Mouse (Mus musculus) ovary, postnatal 14 days (tissue): ENCODE measurements around the gene Fam102a.

ENCODE experiments used
- DNase-seq: peaks from one replicate; pipeline ENCODE4 v3.0.0; 2022; ENCODE audit warnings: low spot score

Gene Fam102a

GRCm38 (mm10) chr2:32546951-32547350 is 11.8 kb downstream of the Fam102a start:
- DNase-seq, result no peak

GRCm38 (mm10) chr2:32547380-32547779 is 12.2 kb downstream of the Fam102a start:
- no peak for DNase-seq

- DNase-seq, result no peak
Measured at GRCm38 (mm10) chr2:32547964-32548739, 13.0 kb downstream of the Fam102a start.

- DNase-seq, result no peak
Measured at GRCm38 (mm10) chr2:32549171-32549570, 14.0 kb downstream of the Fam102a start.

GRCm38 (mm10) chr2:32549764-32550163 is 14.6 kb downstream of the Fam102a start:
- peak; percentile 58 for DNase-seq

GRCm38 (mm10) chr2:32551236-32551635 is 16.1 kb downstream of the Fam102a start:
- DNase-seq, result no peak

- no peak for DNase-seq
Measured at GRCm38 (mm10) chr2:32553592-32554148, 18.5 kb downstream of the Fam102a start.

- no peak for DNase-seq
Measured at GRCm38 (mm10) chr2:32555484-32555883, 20.4 kb downstream of the Fam102a start.

- no peak for DNase-seq
Measured at GRCm38 (mm10) chr2:32556019-32556418, 20.9 kb downstream of the Fam102a start.

- DNase-seq, result no peak
Measured at GRCm38 (mm10) chr2:32559570-32559969, 24.4 kb downstream of the Fam102a start.

- peak; percentile 64 for DNase-seq
Measured at GRCm38 (mm10) chr2:32566536-32567063, 31.5 kb downstream of the Fam102a start.

- no peak for DNase-seq
Measured at GRCm38 (mm10) chr2:32568149-32568548, 33.0 kb downstream of the Fam102a start.

- no peak for DNase-seq
Measured at GRCm38 (mm10) chr2:32568941-32569340, 33.8 kb downstream of the Fam102a start.

- DNase-seq, result peak; percentile 75
Measured at GRCm38 (mm10) chr2:32570698-32571494, 35.8 kb downstream of the Fam102a start, which contains the start of gene Dpm2. Gene Dpm2, plus strand, starts transcription at chr2:32570858.

- DNase-seq, result no peak
Measured at GRCm38 (mm10) chr2:32572196-32572595, 37.1 kb downstream of the Fam102a start.

GRCm38 (mm10) chr2:32574497-32574896 is 39.4 kb downstream of the Fam102a start, which contains the start of gene Pip5kl1:
Gene Pip5kl1, plus strand, starts transcription at chr2:32574797.
- DNase-seq, result no peak

- DNase-seq, result no peak
Measured at GRCm38 (mm10) chr2:32574901-32575585, 39.9 kb downstream of the Fam102a start.

GRCm38 (mm10) chr2:32575586-32576160 is 40.5 kb downstream of the Fam102a start, which contains the start of gene 9430097D07Rik:
Gene 9430097D07Rik, minus strand, starts transcription at chr2:32575684.
- no peak for DNase-seq

- DNase-seq, result no peak
Measured at GRCm38 (mm10) chr2:32576532-32576931, 41.4 kb downstream of the Fam102a start.

- DNase-seq, result no peak
Measured at GRCm38 (mm10) chr2:32578146-32579046, 43.3 kb downstream of the Fam102a start.
